Mouse (Mus musculus) hindbrain, embryonic 14.5 days (tissue): ENCODE measurements around the gene Entpd1. TPM values are rescaled to one million over a fixed set of nuclear protein-coding genes. Genes with fewer than 3 reads are reported as not detected.

ENCODE experiments used
- ATAC-seq: fragments of 200-750 bp; cut with Nextera tagmentation; 2 replicates; pipeline ENCODE4 v1.8.0; 2017; ENCODE audit warnings: moderate number of reproducible peaks, mild to moderate bottlenecking, moderate TSS enrichment, moderate library complexity; ENCODE audit not compliant: low FRiP score
- DNase-seq: peaks from one replicate; pipeline ENCODE4 v3.0.0-alpha.2; 2015; ENCODE audit warnings: low spot score
- H3K27ac ChIP-seq: fragments of 300-500 bp; sonication (generic); 2 replicates; pipeline ENCODE4 v1.5.1; 2014; ENCODE audit warnings: mild to moderate bottlenecking, moderate library complexity
- H3K27me3 ChIP-seq: fragments of 300-500 bp; sonication (generic); 2 replicates; pipeline ENCODE4 v1.6.1; 2014; ENCODE audit warnings: mild to moderate bottlenecking, low read length, mixed read lengths; ENCODE audit not compliant: control insufficient read depth, insufficient read depth
- H3K36me3 ChIP-seq: fragments of 300-500 bp; sonication (generic); replicated peaks from 2 replicates; pipeline ENCODE4 v1.6.1; 2014; ENCODE audit not compliant: control insufficient read depth, insufficient read depth
- H3K4me1 ChIP-seq: fragments of 300-500 bp; sonication (generic); replicated peaks from 2 replicates; pipeline ENCODE4 v1.6.1; 2014; ENCODE audit warnings: antibody characterized with exemption, low read length, mixed read lengths; ENCODE audit not compliant: control insufficient read depth, insufficient read depth
- H3K4me2 ChIP-seq: fragments of 300-500 bp; sonication (generic); replicated peaks from 2 replicates; pipeline ENCODE4 v1.6.1; 2014; ENCODE audit warnings: mild to moderate bottlenecking, moderate library complexity
- H3K4me3 ChIP-seq: fragments of 300-500 bp; sonication (generic); replicated peaks from 2 replicates; pipeline ENCODE4 v1.5.1; 2014; ENCODE audit warnings: mild to moderate bottlenecking, low read length
- H3K9ac ChIP-seq: fragments of 300-500 bp; sonication (generic); 2 replicates; pipeline ENCODE4 v1.6.1; 2014
- H3K9me3 ChIP-seq: fragments of 300-500 bp; sonication (generic); 2 replicates; pipeline ENCODE4 v1.6.1; 2016; ENCODE audit warnings: low read length; ENCODE audit not compliant: control insufficient read depth
- WGBS: fragments of 180-500 bp; shearing (Covaris S2); extraction: QIAGEN DNeasy Blood & Tissue Kit; methylation state at CpG from one replicate; pipeline ENCODE4 v1.1.7; 2014; 5-methylcytosine and 5-hydroxymethylcytosine counted together
- polyA plus RNA-seq: library from polyadenylated mRNA; unstranded; fragments of >200 nt; fragmentation: Nextera tagmentation; extraction: Ambion mirVana; gene quantifications from 2 replicates; pipeline ENCODE4 v1.2.1, GENCODE M21; 2014

Gene Entpd1
- polyA plus RNA-seq, 1 experiment from 2014 or later: 9.6 TPM

GRCm38 (mm10) chr19:40788004-40788714 is 176.0 kb downstream of the Entpd1 start:
- Histone ChIP-seq H3K4me1 (no peaks in the 10 kb centered on the region), H3K4me2 (no peak overlapping the region), H3K27ac (no peak overlapping the region), H3K9me3 (no peaks in the 10 kb centered on the region), H3K9ac (no peak overlapping the region), H3K36me3 (no peaks in the 10 kb centered on the region), H3K4me3 (no peak overlapping the region), H3K27me3 (no peaks in the 10 kb centered on the region)
- ATAC-seq: no peak
- WGBS: 81% methylated on average over 15 of the region's 15 CpGs
- no peak for DNase-seq

- Histone ChIP-seq H3K4me1 (no peaks in the 10 kb centered on the region), H3K9me3 (no peaks in the 10 kb centered on the region), H3K9ac (no peak overlapping the region), H3K4me3 (no peak overlapping the region), H3K36me3 (no peaks in the 10 kb centered on the region), H3K27ac (no peak overlapping the region), H3K27me3 (no peaks in the 10 kb centered on the region), H3K4me2 (no peak overlapping the region)
- WGBS: 78% methylated on average over 2 of the region's 2 CpGs
- DNase-seq (no peak), ATAC-seq (no peak)
Observed at GRCm38 (mm10) chr19:40788715-40789084, 176.5 kb downstream of the Entpd1 start.

Other genes starting within 250 kb of the Entpd1 start
- 88.4 and 98.8 TPM in 2 replicates for gene Sorbs1, start 98.6 kb upstream of the Entpd1 start, polyA plus RNA-seq
- gene Aldh18a1, start 23.9 kb upstream of the Entpd1 start, polyA plus RNA-seq: 45.5 and 50.4 TPM in 2 replicates
- gene Tctn3, start 133 bp upstream of the Entpd1 start, polyA plus RNA-seq: 14.0 and 14.5 TPM in 2 replicates
- 0.55 TPM in 1 of 2 replicates, not detected in the other for gene Cc2d2b, start 136.4 kb downstream of the Entpd1 start, polyA plus RNA-seq
- 11.7 and 13.3 TPM in 2 replicates for gene Ccnj, start 218.9 kb downstream of the Entpd1 start, polyA plus RNA-seq